In the genomic region with DNA sequence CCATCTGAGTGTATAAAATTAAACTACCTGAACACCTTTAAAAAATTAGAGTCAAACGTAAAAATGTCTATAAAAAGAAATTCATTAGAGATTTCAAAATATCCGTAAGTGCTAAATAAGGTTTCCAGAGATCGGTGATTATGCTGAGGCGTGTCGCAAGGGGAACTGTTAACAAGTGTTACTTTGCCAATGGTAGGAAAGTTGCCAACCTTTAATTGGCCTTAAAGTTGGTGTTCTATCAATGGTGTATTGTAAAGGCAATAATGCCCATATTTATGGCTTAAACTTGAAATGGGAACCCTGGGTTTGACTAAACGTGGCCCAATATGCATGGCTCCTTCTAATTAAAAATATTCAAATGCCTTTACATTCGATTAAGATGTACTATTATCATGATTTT, we compare ENCODE assay signal across 23 mouse cellular contexts. TPM values are rescaled to one million over a fixed set of nuclear protein-coding genes. Genes with fewer than 3 reads are reported as not detected.
DNase-seq lines count a peak whose midpoint lies in the region; ATAC-seq and TF ChIP-seq lines count a peak whose summit lies in the region.
"Had no signal": no experiment of that assay in that cellular context is flagged by ENCODE, and none has a peak within 500 bp of the region (broad histone marks: within the 10 kb centered on the region; RNA-seq: fewer than 3 reads in every experiment).

No protein-coding gene starts in this region.

- 0 out of 2 replicates have a peak, but pooled peaks cover 10% of the 10 kb centered on the region for H3K4me1 ChIP-seq in forebrain, embryonic 14.5 days (ENCODE audit: control insufficient read depth, insufficient read depth, low read length)
- H3K4me1 ChIP-seq in forebrain, postnatal 0 days (ENCODE audit: insufficient read depth) = no peaks in the 10 kb centered on the region
- peaks cover 15% of the 10 kb centered on the region for H3K4me1 ChIP-seq in limb, embryonic 14.5 days (ENCODE audit: control insufficient read depth, insufficient read depth, low read length)
- H3K4me1 ChIP-seq in limb, embryonic 10.5 days = 0 out of 2 replicates have a peak, but pooled peaks cover 2% of the 10 kb centered on the region
- H3K4me1 ChIP-seq: embryonic facial prominence, embryonic 10.5 days; embryonic facial prominence, embryonic 12.5 days; forebrain, embryonic 10.5 days; forebrain, embryonic 12.5 days had no signal

- H3K9ac ChIP-seq in forebrain, embryonic 14.5 days (ENCODE audit: low read length) = no peak overlapping the region
- no peak overlapping the region for H3K9ac ChIP-seq in forebrain, postnatal 0 days
- H3K9ac ChIP-seq in limb, embryonic 14.5 days (ENCODE audit: low read depth, low read length, severe bottlenecking) = no peak overlapping the region
- H3K9ac ChIP-seq: embryonic facial prominence, embryonic 12.5 days; forebrain, embryonic 12.5 days; forebrain, embryonic 15.5 days had no signal

- no peak overlapping the region for H3K27ac ChIP-seq in forebrain, embryonic 14.5 days (ENCODE audit: low read depth, low read length)
- H3K27ac ChIP-seq in forebrain, postnatal 0 days (ENCODE audit: low read depth, low read length) = no peak overlapping the region
- no peak overlapping the region for H3K27ac ChIP-seq in limb, embryonic 14.5 days (replicated peaks; ENCODE audit: low read depth, low read length)
- H3K27ac ChIP-seq in limb, embryonic 10.5 days = no peak overlapping the region
- H3K27ac ChIP-seq: embryonic facial prominence, embryonic 10.5 days; embryonic facial prominence, embryonic 12.5 days; forebrain, embryonic 10.5 days; forebrain, embryonic 12.5 days; forebrain, embryonic 15.5 days had no signal

- H3K4me2 ChIP-seq in forebrain, embryonic 14.5 days (ENCODE audit: low read length) = no peak overlapping the region
- H3K4me2 ChIP-seq in forebrain, postnatal 0 days (ENCODE audit: low read depth) = no peak overlapping the region
- no peak overlapping the region for H3K4me2 ChIP-seq in limb, embryonic 14.5 days (replicated peaks; ENCODE audit: low read depth, low read length, severe bottlenecking)
- H3K4me2 ChIP-seq: embryonic facial prominence, embryonic 12.5 days; forebrain, embryonic 12.5 days; forebrain, embryonic 15.5 days had no signal

- H3K9me3 ChIP-seq in forebrain, embryonic 14.5 days (replicated peaks; ENCODE audit: control insufficient read depth, low read length) = no peaks in the 10 kb centered on the region
- H3K9me3 ChIP-seq in forebrain, postnatal 0 days (ENCODE audit: low read length) = no peaks in the 10 kb centered on the region
- H3K9me3 ChIP-seq in limb, embryonic 14.5 days (ENCODE audit: control insufficient read depth, low read length) = no peaks in the 10 kb centered on the region
- H3K9me3 ChIP-seq in limb, embryonic 10.5 days (replicated peaks) = no peaks in the 10 kb centered on the region
- H3K9me3 ChIP-seq: embryonic facial prominence, embryonic 10.5 days; embryonic facial prominence, embryonic 12.5 days; forebrain, embryonic 10.5 days; forebrain, embryonic 12.5 days; forebrain, embryonic 15.5 days had no signal

- DNase-seq in forebrain, embryonic 14.5 days (ENCODE audit: low spot score) = peak; percentile 83
- no peak for DNase-seq in forebrain, postnatal 0 days
- peak; percentile 65 for DNase-seq in limb, embryonic 14.5 days (ENCODE audit: low spot score)
- no peak for DNase-seq in limb, embryonic 10.5 days (ENCODE audit: low spot score)
- DNase-seq in 416B (ENCODE audit: low read depth) = peak; percentile 31
- DNase-seq in brain, embryonic 14.5 days (ENCODE audit: low read depth) = peak; percentile 88
- DNase-seq in layer of hippocampus, adult 9-11 months = no peak
- no peak for DNase-seq in thymus, postnatal 10 days (ENCODE audit: low spot score in 2 of 2)
- DNase-seq: adrenal gland, adult 2 months; adrenal gland, postnatal 10 days; adrenal gland, postnatal 25 days; cerebellum, adult 11-12 months; cerebellum, adult 2 months; cerebellum, adult 9-10 months; cerebellum, postnatal 10 days; cerebellum, postnatal 25 days had no signal

- H3K36me3 ChIP-seq in forebrain, embryonic 14.5 days (ENCODE audit: control insufficient read depth, insufficient read depth, low read length) = no peaks in the 10 kb centered on the region
- H3K36me3 ChIP-seq in forebrain, postnatal 0 days (ENCODE audit: insufficient read depth) = no peaks in the 10 kb centered on the region
- H3K36me3 ChIP-seq in limb, embryonic 14.5 days (ENCODE audit: control insufficient read depth, insufficient read depth, low read length) = no peaks in the 10 kb centered on the region
- no peaks in the 10 kb centered on the region for H3K36me3 ChIP-seq in limb, embryonic 10.5 days
- H3K36me3 ChIP-seq: embryonic facial prominence, embryonic 10.5 days; embryonic facial prominence, embryonic 12.5 days; forebrain, embryonic 10.5 days; forebrain, embryonic 12.5 days; forebrain, embryonic 15.5 days had no signal

- no peak for TF ChIP-seq CTCF in forebrain, postnatal 0 days (IDR thresholded peaks at IDR 0.05; ENCODE audit: low read depth)
- TF ChIP-seq CTCF in brain, embryonic 14.5 days (IDR thresholded peaks at IDR 0.05; ENCODE audit: borderline replicate concordance, extremely low read depth, insufficient read depth, insufficient read length) = no peak

- no peak overlapping the region for H3K4me3 ChIP-seq in forebrain, embryonic 14.5 days (ENCODE audit: low read depth, low read length)
- H3K4me3 ChIP-seq in forebrain, postnatal 0 days (ENCODE audit: low read depth, low read length) = no peak overlapping the region
- no peak overlapping the region for H3K4me3 ChIP-seq in limb, embryonic 14.5 days (replicated peaks; ENCODE audit: low read length)
- no peak overlapping the region for H3K4me3 ChIP-seq in limb, embryonic 10.5 days
- H3K4me3 ChIP-seq: embryonic facial prominence, embryonic 10.5 days; embryonic facial prominence, embryonic 12.5 days; forebrain, embryonic 10.5 days; forebrain, embryonic 12.5 days; forebrain, embryonic 15.5 days had no signal

- ATAC-seq in forebrain, embryonic 14.5 days = 0 out of 2 replicates have a peak, but pooled peaks have one; percentile 32
- ATAC-seq in forebrain, postnatal 0 days = no peak
- no peak for ATAC-seq in limb, embryonic 14.5 days (ENCODE audit: low FRiP score, low read depth)
- ATAC-seq: activated CD4-positive, CD25-positive, alpha-beta regulatory T cell, adult 4 months; forebrain, embryonic 15.5 days; Patski had no signal

- H3K27me3 ChIP-seq in forebrain, embryonic 14.5 days (replicated peaks; ENCODE audit: control insufficient read depth, insufficient read depth, low read length) = no peaks in the 10 kb centered on the region
- no peaks in the 10 kb centered on the region for H3K27me3 ChIP-seq in forebrain, postnatal 0 days (ENCODE audit: insufficient read depth, low read length)
- H3K27me3 ChIP-seq in limb, embryonic 14.5 days (ENCODE audit: control insufficient read depth, insufficient read depth, low read length) = no peaks in the 10 kb centered on the region
- H3K27me3 ChIP-seq in limb, embryonic 10.5 days (ENCODE audit: low read depth, poor library complexity, severe bottlenecking) = no peaks in the 10 kb centered on the region
- H3K27me3 ChIP-seq: forebrain, embryonic 12.5 days; forebrain, embryonic 15.5 days; Patski had no signal

- WGBS in forebrain, embryonic 14.5 days = 32% methylated on average over 7 of the region's 7 CpGs
- 34% methylated on average over 7 of the region's 7 CpGs for WGBS in forebrain, postnatal 0 days
- WGBS in limb, embryonic 14.5 days = 52% methylated on average over 7 of the region's 7 CpGs
- WGBS in limb, embryonic 10.5 days = 89% methylated on average over 7 of the region's 7 CpGs

- no peak for TF ChIP-seq POLR2A in limb, embryonic 14.5 days (IDR thresholded peaks at IDR 0.05; ENCODE audit: borderline replicate concordance, extremely low read depth, insufficient read depth, insufficient read length)
- TF ChIP-seq POLR2A in brain, embryonic 14.5 days (IDR thresholded peaks at IDR 0.05; ENCODE audit: borderline replicate concordance, extremely low read depth, insufficient read depth, insufficient read length, poor library complexity, severe bottlenecking) = no peak

RNA-seq across cellular contexts. Expression of a gene that starts 33.5 kb away (rescaled TPM):
- polyA plus RNA-seq in forebrain, embryonic 14.5 days (2014; fragmentation: Nextera tagmentation; extraction: Ambion mirVana) = 41.1 and 45.3 TPM in 2 replicates
- total RNA-seq in forebrain, postnatal 0 days (2014; rRNA removed) = 28.5 and 29.0 TPM in 2 replicates
- polyA plus RNA-seq in forebrain, postnatal 0 days (2015; fragmentation: Nextera tagmentation; extraction: Ambion mirVana) = 44.8 and 50.9 TPM in 2 replicates
- 47.6 and 49.2 TPM in 2 replicates for polyA plus RNA-seq in limb, embryonic 14.5 days (2012; rRNA removed)
- polyA plus RNA-seq in limb, embryonic 14.5 days (2014; fragmentation: Nextera tagmentation; extraction: Ambion mirVana) = 55.5 and 56.0 TPM in 2 replicates
- 64.2 and 68.7 TPM in 2 replicates for polyA plus RNA-seq in limb, embryonic 10.5 days (2016; fragmentation: Nextera tagmentation; extraction: Ambion mirVana)
- 32.2 and 34.2 TPM in 2 replicates for polyA plus RNA-seq in brain, embryonic 14.5 days (2012; rRNA removed)

RNA-seq across cellular contexts. Expression of a gene that starts 39.8 kb away (rescaled TPM):
- 168 and 174 TPM in 2 replicates for polyA plus RNA-seq in forebrain, embryonic 14.5 days (2014; fragmentation: Nextera tagmentation; extraction: Ambion mirVana)
- total RNA-seq in forebrain, postnatal 0 days (2014; rRNA removed) = 86.2 and 101 TPM in 2 replicates
- polyA plus RNA-seq in forebrain, postnatal 0 days (2015; fragmentation: Nextera tagmentation; extraction: Ambion mirVana) = 135 and 155 TPM in 2 replicates
- 39.6 and 53.9 TPM in 2 replicates for polyA plus RNA-seq in limb, embryonic 14.5 days (2012; rRNA removed)
- 137 and 140 TPM in 2 replicates for polyA plus RNA-seq in limb, embryonic 14.5 days (2014; fragmentation: Nextera tagmentation; extraction: Ambion mirVana)
- polyA plus RNA-seq in limb, embryonic 10.5 days (2016; fragmentation: Nextera tagmentation; extraction: Ambion mirVana) = 105 and 122 TPM in 2 replicates
- 53.1 and 65.7 TPM in 2 replicates for polyA plus RNA-seq in brain, embryonic 14.5 days (2012; rRNA removed)

Comparison
In these comparisons a context has a peak if more than half of its experiments do, and no peak if none do; other contexts are left out.
1. DNase-seq: peak in forebrain, embryonic 14.5 days (single experiment), limb, embryonic 14.5 days (single experiment), 416B (single experiment) and brain, embryonic 14.5 days (single experiment); none in forebrain, postnatal 0 days (single experiment), limb, embryonic 10.5 days (single experiment), layer of hippocampus, adult 9-11 months (single experiment) and thymus, postnatal 10 days (0 of 2).